Mouse (Mus musculus): ENCODE data around the gene St5. TPM values are rescaled to one million over a fixed set of nuclear protein-coding genes. Genes with fewer than 3 reads are reported as not detected.

St5 gene
- polyA plus RNA-seq, 1 experiment from 2014 or later: 21.7 TPM

DNA sequence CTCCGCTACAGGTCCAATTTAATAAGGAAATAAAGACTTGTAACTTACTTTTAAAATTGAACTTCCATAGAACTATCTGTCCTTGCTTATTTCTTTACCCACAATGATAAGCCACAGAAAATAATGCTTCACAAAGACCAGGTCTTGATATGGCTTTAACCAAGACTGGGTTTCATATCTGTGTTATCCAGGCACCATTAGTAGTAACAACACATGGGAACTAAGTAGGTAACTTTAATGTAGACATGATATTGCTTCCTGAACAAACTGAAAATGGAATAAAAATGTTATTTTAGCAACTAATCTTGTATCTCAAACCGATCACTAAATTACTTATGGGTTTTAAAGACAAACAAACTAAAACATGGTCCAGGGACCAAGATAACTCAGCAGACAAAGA is 44.1 kb downstream of the St5 start:
- no peaks in the 10 kb centered on the region for H3K9me3 ChIP-seq
- H3K27me3 ChIP-seq: no peaks in the 10 kb centered on the region
- H3K27ac ChIP-seq: no peak overlapping the region
- no peaks in the 10 kb centered on the region for H3K36me3 ChIP-seq
- no peak overlapping the region for H3K4me3 ChIP-seq (replicated peaks)
- no peaks in the 10 kb centered on the region for H3K4me1 ChIP-seq (replicated peaks)
- WGBS: 93% methylated on average over 2 of the region's 2 CpGs
- H3K9ac ChIP-seq (replicated peaks): no peak overlapping the region
- no peak overlapping the region for H3K4me2 ChIP-seq (replicated peaks)
- no peak for ATAC-seq

DNA sequence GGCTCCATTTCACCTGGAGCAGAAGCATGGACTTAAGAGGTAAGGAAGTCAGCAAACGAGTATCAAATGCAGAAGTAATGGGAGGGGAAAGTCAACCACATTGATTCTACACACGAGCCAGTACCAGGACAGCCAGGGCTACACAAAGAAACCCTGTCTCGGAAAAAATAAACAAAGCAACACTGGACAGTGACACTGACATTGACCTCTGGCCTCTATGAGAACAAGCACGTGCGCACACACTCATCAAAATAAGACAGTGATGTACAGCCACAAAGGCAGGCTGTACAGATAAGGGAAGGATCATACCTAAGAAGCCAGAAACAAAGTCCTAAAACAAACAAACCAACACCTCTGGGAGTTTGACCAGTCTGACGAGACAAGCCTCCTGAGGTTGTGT is 45.5 kb downstream of the St5 start:
- H3K27ac ChIP-seq: no peak overlapping the region
- H3K36me3 ChIP-seq: no peaks in the 10 kb centered on the region
- H3K4me1 ChIP-seq (replicated peaks): no peaks in the 10 kb centered on the region
- no peak for ATAC-seq
- WGBS: 75% methylated on average over 6 of the region's 6 CpGs
- no peak overlapping the region for H3K4me3 ChIP-seq (replicated peaks)
- no peak overlapping the region for H3K9ac ChIP-seq (replicated peaks)
- no peaks in the 10 kb centered on the region for H3K9me3 ChIP-seq
- no peaks in the 10 kb centered on the region for H3K27me3 ChIP-seq
- no peak overlapping the region for H3K4me2 ChIP-seq (replicated peaks)

DNA sequence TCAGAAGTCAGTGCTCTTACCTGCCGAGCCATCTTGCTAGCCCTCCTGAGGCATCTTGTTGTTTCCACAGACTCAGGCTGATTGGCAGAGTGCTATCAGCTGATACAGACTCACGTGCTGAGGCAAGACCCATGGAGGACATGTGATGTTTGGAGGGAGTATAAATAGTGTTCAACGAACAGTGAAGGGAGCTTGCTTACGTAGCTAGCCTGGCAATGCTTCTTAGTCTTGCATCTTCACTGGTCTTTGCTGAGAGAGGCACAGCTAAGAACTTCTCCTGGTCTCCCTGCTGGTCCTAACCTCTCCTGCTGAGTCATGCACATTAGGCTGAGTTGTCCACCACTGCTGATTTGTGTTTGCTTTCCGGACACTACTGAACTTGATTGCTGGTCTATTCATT is 48.5 kb downstream of the St5 start:
- no peaks in the 10 kb centered on the region for H3K36me3 ChIP-seq
- no peaks in the 10 kb centered on the region for H3K27me3 ChIP-seq
- H3K27ac ChIP-seq: no peak overlapping the region
- 81% methylated on average over 5 of the region's 5 CpGs for WGBS
- no peaks in the 10 kb centered on the region for H3K9me3 ChIP-seq
- H3K4me3 ChIP-seq (replicated peaks): no peak overlapping the region
- H3K9ac ChIP-seq (replicated peaks): no peak overlapping the region
- H3K4me2 ChIP-seq (replicated peaks): no peak overlapping the region
- no peak for ATAC-seq
- H3K4me1 ChIP-seq (replicated peaks): no peaks in the 10 kb centered on the region

DNA sequence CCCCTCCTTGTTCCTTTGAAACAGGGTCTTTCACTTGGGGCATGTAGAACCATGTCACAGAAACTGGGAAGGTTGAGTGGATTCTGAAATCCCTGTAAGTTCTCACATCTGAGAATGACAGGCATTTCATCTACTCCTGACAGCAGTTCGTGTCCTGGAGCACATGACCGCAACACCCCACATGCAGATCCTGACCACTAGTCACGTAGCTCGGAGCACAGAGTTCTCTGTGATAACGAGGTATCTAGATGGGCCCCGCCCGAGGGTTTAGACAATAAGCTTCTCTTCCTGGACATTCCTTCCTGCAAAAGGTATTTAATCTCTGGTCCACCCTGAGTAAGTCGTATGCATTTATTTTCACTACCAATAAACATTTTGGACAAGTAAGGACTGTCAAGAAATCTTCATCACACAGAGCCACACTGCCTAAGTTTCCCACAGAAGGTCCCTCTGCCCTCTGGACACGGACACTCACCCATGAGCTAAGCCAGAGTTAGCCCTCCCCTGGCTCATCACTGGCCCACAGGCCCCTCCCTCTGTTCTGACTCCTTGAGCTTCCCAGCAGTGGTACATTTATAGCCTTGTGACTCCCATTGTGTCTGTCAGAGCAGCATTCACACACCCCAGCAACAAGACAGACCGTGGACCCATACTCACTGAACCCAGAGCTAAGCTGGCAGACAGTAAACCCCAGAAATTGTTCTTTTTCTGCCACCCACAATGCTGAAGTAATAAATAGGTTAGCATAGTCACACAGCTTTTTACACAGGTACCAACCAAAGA is 54.4 kb downstream of the St5 start:
- 83% methylated on average over 10 of the region's 10 CpGs for WGBS
- Histone ChIP-seq H3K9ac (replicated peaks) (no peak overlapping the region), H3K36me3 (no peaks in the 10 kb centered on the region), H3K27me3 (no peaks in the 10 kb centered on the region), H3K4me2 (replicated peaks) (no peak overlapping the region), H3K4me3 (replicated peaks) (no peak overlapping the region), H3K4me1 (replicated peaks) (no peaks in the 10 kb centered on the region), H3K27ac (no peak overlapping the region), H3K9me3 (no peaks in the 10 kb centered on the region)
- ATAC-seq: no peak

DNA sequence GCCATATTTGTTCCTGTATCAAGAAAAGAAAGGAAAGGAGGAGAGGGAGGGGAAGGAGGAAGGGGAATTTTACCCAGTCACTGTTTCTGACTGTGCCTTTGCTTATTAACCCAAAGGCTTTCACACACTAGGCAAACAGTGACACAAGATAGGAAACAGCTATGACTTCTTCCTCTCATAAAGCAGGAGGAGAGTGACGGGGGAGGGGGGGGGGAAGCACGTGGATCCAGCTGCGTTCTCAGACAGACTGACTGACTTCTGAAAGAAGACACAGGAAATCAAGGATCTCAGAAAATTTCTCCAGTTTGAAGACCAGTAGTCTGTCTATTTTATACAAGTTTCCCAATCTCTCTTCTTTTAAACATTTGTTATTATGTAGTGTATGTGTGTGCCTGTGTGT is 56.8 kb downstream of the St5 start:
- Histone ChIP-seq H3K27ac (no peak overlapping the region), H3K4me1 (replicated peaks) (no peaks in the 10 kb centered on the region), H3K4me2 (replicated peaks) (no peak overlapping the region), H3K36me3 (no peaks in the 10 kb centered on the region), H3K27me3 (no peaks in the 10 kb centered on the region), H3K9me3 (no peaks in the 10 kb centered on the region), H3K9ac (replicated peaks) (no peak overlapping the region), H3K4me3 (replicated peaks) (no peak overlapping the region)
- WGBS: 54% methylated on average over 3 of the region's 3 CpGs
- no peak for ATAC-seq

DNA sequence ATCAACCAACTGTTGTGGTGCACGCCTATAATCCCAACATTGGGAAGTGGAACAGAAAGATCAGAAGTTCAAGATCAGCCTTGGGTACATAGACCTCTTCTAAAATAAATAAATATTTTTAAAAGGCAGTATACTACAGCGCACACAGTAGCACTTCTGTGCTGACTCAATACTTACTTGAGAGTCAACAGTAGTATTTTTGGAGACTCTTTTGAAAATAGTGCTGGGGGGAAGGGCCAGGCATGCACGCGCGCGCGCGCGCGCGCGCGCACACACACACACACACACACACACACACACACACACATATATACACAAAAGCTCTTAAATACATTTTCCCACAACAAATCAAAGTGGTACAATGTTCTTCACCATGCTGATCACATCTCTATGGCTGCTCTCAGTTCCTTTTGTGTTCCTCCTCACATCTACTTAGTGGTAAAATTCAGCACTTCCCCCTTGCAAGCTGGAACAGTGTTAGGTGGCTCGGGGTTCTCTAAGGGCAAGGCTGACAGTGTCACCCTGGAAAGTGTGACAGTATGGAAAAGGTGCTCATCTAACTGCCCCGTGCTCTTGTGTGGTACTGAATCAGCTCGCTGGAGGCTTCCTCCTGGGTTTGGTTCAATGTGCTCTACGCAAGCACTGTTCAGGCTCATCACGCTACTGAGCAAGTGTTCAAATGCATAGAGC is 60.0 kb downstream of the St5 start:
- Histone ChIP-seq H3K9ac (replicated peaks) (no peak overlapping the region), H3K4me1 (replicated peaks) (no peaks in the 10 kb centered on the region), H3K9me3 (no peaks in the 10 kb centered on the region), H3K4me3 (replicated peaks) (no peak overlapping the region), H3K4me2 (replicated peaks) (no peak overlapping the region), H3K27ac (no peak overlapping the region), H3K36me3 (no peaks in the 10 kb centered on the region), H3K27me3 (no peaks in the 10 kb centered on the region)
- 95% methylated on average over 18 of the region's 18 CpGs for WGBS
- ATAC-seq: no peak

DNA sequence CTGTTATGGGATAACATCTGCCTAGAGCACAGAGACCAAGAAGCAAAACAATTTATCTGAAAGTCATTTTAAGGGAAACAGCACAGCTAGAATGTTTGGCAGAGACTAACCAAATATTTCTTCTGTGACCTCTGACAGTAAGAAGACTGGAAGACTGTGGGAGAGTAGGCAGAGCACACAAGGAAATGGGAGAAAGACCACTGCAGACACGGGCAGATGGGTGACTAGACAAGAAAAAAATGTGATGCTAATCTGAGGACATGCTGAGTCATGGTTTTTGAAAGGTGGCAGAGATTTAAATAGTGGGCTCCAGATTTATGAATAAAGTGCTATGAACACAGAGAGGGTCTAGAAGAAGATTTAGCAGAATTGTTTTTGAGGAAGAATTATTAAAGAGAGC is 61.4 kb downstream of the St5 start:
- Histone ChIP-seq H3K27ac (no peak overlapping the region), H3K27me3 (no peaks in the 10 kb centered on the region), H3K9me3 (no peaks in the 10 kb centered on the region), H3K4me1 (replicated peaks) (no peaks in the 10 kb centered on the region), H3K4me2 (replicated peaks) (no peak overlapping the region), H3K9ac (replicated peaks) (no peak overlapping the region), H3K36me3 (no peaks in the 10 kb centered on the region), H3K4me3 (replicated peaks) (no peak overlapping the region)
- no peak for ATAC-seq
- 45% methylated on average over 1 of the region's 1 CpGs for WGBS

DNA sequence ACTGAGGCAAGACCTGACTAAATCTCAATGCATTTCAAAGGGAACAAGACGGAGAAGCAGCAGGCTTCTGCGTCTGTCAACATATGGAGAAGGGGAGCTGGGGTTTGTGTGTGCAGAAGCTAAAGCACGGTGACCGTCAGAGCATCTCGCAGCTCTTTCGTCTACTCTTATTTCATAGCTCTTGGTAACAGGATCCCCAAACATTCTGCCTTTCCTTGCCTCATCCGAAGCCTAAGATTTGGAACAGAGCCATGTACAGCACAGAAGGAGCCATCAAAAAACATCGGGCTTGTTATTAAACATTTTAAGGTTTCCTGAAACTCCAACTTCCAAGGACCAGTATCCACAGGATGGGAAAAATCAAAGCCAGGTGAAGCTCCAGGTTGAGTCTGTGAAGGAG is 62.3 kb downstream of the St5 start:
- Histone ChIP-seq H3K4me1 (replicated peaks) (no peaks in the 10 kb centered on the region), H3K9ac (replicated peaks) (no peak overlapping the region), H3K36me3 (no peaks in the 10 kb centered on the region), H3K4me2 (replicated peaks) (no peak overlapping the region), H3K27me3 (no peaks in the 10 kb centered on the region), H3K4me3 (replicated peaks) (no peak overlapping the region), H3K27ac (no peak overlapping the region), H3K9me3 (no peaks in the 10 kb centered on the region)
- WGBS: 90% methylated on average over 8 of the region's 8 CpGs
- ATAC-seq: no peak

DNA sequence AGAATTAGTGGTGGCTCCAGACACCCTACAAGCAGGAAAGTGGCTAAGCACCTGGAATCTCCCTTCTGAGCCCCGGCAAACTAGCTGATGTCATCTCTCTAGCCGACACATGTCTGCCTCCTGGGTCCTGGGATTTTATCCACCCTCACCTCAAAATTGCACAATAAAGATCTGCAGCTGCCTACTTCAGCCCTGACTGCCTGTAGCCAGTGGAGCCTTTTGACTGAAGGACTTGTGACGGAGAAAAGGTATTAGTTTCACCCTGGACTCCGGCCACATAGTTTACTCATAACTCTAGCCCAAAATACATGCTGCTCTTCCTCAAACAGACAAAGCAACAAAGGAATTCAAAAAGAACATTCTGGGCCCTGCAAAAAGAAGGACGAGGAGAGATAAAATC is 66.0 kb downstream of the St5 start:
- H3K9me3 ChIP-seq: no peaks in the 10 kb centered on the region
- 70% methylated on average over 5 of the region's 5 CpGs for WGBS

DNA sequence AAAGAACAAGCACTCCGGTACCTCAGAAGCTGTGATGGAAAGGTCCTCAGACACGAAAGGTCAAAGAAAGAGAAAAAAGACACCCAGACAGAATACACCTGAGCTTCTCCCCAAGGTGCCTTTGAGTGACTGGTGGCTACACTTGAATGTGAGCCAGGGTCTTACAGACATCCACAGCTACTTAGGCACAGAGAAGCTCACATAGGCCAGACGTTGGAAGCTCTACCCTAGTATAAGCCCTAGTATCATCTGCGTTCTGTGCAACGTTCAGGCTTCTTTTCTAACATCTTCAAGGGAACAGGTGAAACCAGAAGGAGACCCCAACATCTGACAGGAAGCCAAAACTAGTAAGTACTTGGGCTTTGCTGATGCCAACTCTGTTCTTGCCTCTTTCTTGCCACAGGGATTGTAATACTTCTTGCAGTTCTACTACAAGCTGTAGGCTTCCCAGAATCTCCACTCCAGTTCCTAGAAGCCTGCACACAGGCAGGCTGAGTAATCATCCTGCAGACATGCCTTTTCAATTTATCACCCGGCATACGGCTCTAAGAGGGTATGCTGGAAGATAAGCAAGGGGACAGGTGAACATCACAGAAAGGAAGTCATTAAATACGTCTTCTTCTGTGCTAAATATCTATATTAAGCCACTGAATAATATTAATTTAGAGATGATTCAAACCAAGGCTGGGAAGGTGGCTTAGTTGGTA is 67.2 kb downstream of the St5 start:
- Histone ChIP-seq H3K27me3 (no peaks in the 10 kb centered on the region), H3K4me3 (replicated peaks) (no peak overlapping the region), H3K4me1 (replicated peaks) (no peaks in the 10 kb centered on the region), H3K36me3 (no peaks in the 10 kb centered on the region), H3K27ac (no peak overlapping the region), H3K9ac (replicated peaks) (no peak overlapping the region), H3K4me2 (replicated peaks) (no peak overlapping the region), H3K9me3 (no peaks in the 10 kb centered on the region)
- no peak for ATAC-seq
- WGBS: 89% methylated on average over 8 of the region's 8 CpGs

More for the DNA sequence above, 66.0 kb downstream of the St5 start:
- Histone ChIP-seq H3K36me3 (no peaks in the 10 kb centered on the region), H3K4me3 (replicated peaks) (no peak overlapping the region), H3K27me3 (no peaks in the 10 kb centered on the region), H3K4me2 (replicated peaks) (no peak overlapping the region), H3K4me1 (replicated peaks) (no peaks in the 10 kb centered on the region), H3K9ac (replicated peaks) (no peak overlapping the region), H3K27ac (no peak overlapping the region)
- ATAC-seq: no peak

DNA sequence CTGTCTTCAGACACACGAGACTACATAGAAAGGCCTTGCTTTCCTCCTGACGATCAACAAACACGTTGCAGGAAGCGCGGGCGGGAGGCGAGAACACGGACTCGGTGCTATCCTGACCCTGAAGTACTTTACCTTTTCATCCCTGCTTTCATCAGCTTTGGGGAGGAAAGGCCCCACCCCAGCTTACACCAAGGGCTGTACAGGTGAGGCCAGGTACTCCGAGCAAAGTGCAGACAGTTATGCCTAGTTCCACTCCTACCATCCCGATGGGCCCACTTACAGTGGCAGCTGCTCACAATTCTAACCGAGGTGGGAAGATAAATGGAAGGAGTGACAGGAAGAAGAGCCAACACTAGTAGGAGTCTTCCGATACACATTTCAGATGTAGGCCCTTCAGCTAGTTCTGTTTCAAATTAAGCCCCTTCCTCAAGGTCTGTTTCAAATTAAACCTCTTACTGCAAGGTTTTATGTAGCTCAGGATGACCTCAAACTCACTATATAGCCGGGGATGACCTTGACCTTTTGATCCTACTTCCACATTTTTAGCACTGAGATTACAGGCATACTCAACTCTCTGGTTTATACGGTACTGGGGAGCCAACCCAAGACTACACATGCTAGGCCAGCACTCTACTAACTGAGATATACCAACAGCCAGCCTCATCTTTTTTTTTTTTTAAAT is 69.9 kb downstream of the St5 start:
- Histone ChIP-seq H3K4me3 (replicated peaks) (no peak overlapping the region), H3K4me2 (replicated peaks) (no peak overlapping the region), H3K9ac (replicated peaks) (no peak overlapping the region), H3K36me3 (no peaks in the 10 kb centered on the region), H3K27ac (no peak overlapping the region), H3K27me3 (no peaks in the 10 kb centered on the region), H3K4me1 (replicated peaks) (no peaks in the 10 kb centered on the region), H3K9me3 (no peaks in the 10 kb centered on the region)
- ATAC-seq: no peak
- WGBS: 92% methylated on average over 15 of the region's 15 CpGs

DNA sequence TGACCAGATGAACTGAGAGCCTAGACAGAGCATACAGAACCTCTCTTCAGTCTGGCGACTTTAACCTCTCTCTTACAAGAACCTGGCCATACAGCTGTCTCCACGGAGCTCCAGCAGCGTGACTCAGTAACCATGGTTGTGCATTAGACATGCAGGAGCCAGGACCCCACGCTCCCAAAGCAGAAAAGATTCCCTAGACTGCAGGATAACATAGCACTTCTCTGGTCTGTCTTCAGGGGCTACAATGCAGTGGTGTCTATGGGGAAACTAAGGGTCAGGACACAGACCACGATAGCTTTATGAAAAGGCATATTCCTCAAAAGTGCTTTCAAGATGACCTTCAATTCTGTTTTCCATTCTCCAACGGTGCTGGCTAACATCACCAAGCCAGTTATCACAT is 72.1 kb downstream of the St5 start:
- Histone ChIP-seq H3K27me3 (no peaks in the 10 kb centered on the region), H3K27ac (no peak overlapping the region), H3K4me2 (replicated peaks) (no peak overlapping the region), H3K9ac (replicated peaks) (no peak overlapping the region), H3K4me1 (replicated peaks) (no peaks in the 10 kb centered on the region), H3K4me3 (replicated peaks) (no peak overlapping the region), H3K9me3 (no peaks in the 10 kb centered on the region), H3K36me3 (no peaks in the 10 kb centered on the region)
- no peak for ATAC-seq
- 73% methylated on average over 6 of the region's 6 CpGs for WGBS
